In the genomic region with DNA sequence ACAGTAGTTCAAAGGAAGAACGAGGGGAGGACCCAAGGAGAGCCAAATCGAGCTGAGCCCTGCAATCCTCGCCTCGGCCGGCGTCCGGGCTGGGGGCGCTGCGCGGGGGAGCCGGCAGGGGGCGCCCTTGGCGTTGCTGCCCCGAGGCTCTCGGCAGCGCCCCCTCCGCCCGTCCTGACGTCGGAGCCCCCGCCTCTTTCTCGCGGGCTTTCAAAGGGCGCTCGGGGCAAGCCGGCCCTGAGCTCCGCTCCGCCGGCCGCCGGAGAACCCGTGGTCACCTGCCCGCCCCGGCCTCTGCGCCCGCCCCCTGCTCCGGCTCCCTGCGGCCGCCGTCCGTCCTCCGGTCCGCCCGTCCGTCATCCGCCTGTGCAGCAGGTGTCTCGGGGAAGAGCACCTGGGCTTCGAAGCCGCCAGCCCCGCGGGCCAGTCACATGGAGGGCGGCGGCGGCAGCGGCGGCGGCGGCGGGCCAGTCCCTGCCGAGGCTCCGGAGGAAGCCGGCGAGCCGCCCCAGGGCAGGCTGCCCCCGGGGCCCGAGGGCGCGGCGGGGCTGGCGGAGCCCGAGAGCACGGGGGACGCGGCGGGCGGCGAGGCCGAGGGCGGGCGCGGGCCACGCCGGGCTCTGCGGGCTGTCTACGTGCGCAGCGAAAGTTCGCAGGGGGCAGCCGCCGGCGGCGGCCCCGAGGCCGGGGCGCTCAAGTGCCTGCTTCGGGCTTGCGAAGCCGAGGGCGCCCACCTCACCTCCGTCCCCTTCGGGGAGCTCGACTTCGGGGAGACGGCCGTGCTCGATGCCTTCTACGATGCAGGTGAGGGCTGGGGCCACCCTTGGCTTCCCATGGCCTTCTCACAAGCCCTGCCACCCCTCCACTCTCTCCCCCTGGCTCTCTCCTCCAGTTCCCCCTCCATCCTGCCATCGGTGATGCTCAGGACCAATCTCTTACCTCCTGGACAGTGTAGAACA, we compare ENCODE assay signal across 8 mouse cellular contexts. TPM values are rescaled to one million over a fixed set of nuclear protein-coding genes. Genes with fewer than 3 reads are reported as not detected.
DNase-seq lines count a peak whose midpoint lies in the region; ATAC-seq and TF ChIP-seq lines count a peak whose summit lies in the region.

A gene (plus strand): TSS at position 432 of the 959 bp plus-strand sequence.

- no peak within 1 kb of the TSS for H3K27ac ChIP-seq in embryonic facial prominence, embryonic 14.5 days (replicated peaks; ENCODE audit: low read depth, low read length)
- H3K27ac ChIP-seq in heart, embryonic 11.5 days (ENCODE audit: low read depth, low read length) = no peak within 1 kb of the TSS
- no peak within 1 kb of the TSS for H3K27ac ChIP-seq in liver, postnatal 0 days (ENCODE audit: low read depth)
- H3K27ac ChIP-seq in neural tube, embryonic 12.5 days = no peak within 1 kb of the TSS
- H3K27ac ChIP-seq in stomach, postnatal 0 days (replicated peaks) = no peak within 1 kb of the TSS

- TF ChIP-seq CTCF in liver, postnatal 0 days (IDR thresholded peaks at IDR 0.05; ENCODE audit: low read depth) = peak; percentile 71
- peak; percentile 74 for TF ChIP-seq CTCF in stomach, postnatal 0 days (IDR thresholded peaks at IDR 0.05; ENCODE audit: low read depth)

- H3K9ac ChIP-seq in embryonic facial prominence, embryonic 14.5 days (ENCODE audit: low read depth, low read length) = peak within 1 kb of the TSS; percentile 54
- no peak within 1 kb of the TSS for H3K9ac ChIP-seq in heart, embryonic 11.5 days (ENCODE audit: low read depth, low read length)
- H3K9ac ChIP-seq in liver, postnatal 0 days (replicated peaks) = peak within 1 kb of the TSS; percentile 50; the same call in 1 of the 2 replicates
- H3K9ac ChIP-seq in neural tube, embryonic 12.5 days = 0 out of 2 replicates have a peak within 1 kb of the TSS, but pooled peaks have one; percentile 33
- peak within 1 kb of the TSS; percentile 27 for H3K9ac ChIP-seq in stomach, postnatal 0 days (ENCODE audit: low read length)

- no peaks in the 10 kb centered on the region for H3K9me3 ChIP-seq in embryonic facial prominence, embryonic 14.5 days (ENCODE audit: control insufficient read depth, low read length)
- H3K9me3 ChIP-seq in heart, embryonic 11.5 days (replicated peaks; ENCODE audit: control insufficient read depth, low read length) = no peaks in the 10 kb centered on the region
- H3K9me3 ChIP-seq in liver, postnatal 0 days (ENCODE audit: low read length) = no peaks in the 10 kb centered on the region
- no peaks in the 10 kb centered on the region for H3K9me3 ChIP-seq in neural tube, embryonic 12.5 days
- no peaks in the 10 kb centered on the region for H3K9me3 ChIP-seq in stomach, postnatal 0 days (ENCODE audit: control insufficient read depth, low read length)

- 27% methylated on average over 10 of the region's 108 CpGs for WGBS in embryonic facial prominence, embryonic 14.5 days
- WGBS in heart, embryonic 11.5 days (ENCODE audit: insufficient replicate concordance) = 29% methylated on average over 52 of the region's 108 CpGs
- WGBS in liver, postnatal 0 days (ENCODE audit: insufficient replicate concordance) = 19% methylated on average over 38 of the region's 108 CpGs
- WGBS in neural tube, embryonic 12.5 days = 24% methylated on average over 80 of the region's 108 CpGs
- 25% methylated on average over 33 of the region's 108 CpGs for WGBS in stomach, postnatal 0 days

- TF ChIP-seq EP300 in liver, postnatal 0 days (IDR thresholded peaks at IDR 0.05; ENCODE audit: low read depth) = no peak
- TF ChIP-seq EP300 in stomach, postnatal 0 days (optimal IDR thresholded peaks at IDR 0.05) = no peak

- ATAC-seq in embryonic facial prominence, embryonic 14.5 days (ENCODE audit: low read depth) = peak; percentile 26; the same call in 1 of the 2 replicates
- peak; percentile 65; the same call in 1 of the 2 replicates for ATAC-seq in heart, embryonic 11.5 days (replicated peaks; ENCODE audit: insufficient number of reproducible peaks, low FRiP score, low TSS enrichment)
- peak; percentile 91 for ATAC-seq in liver, postnatal 0 days
- peak; percentile 76 for ATAC-seq in neural tube, embryonic 12.5 days (ENCODE audit: low FRiP score, low read depth)
- ATAC-seq in stomach, postnatal 0 days (ENCODE audit: low FRiP score, low TSS enrichment) = peak; percentile 90

- DNase-seq in urinary bladder, adult 18-20 months (ENCODE audit: low spot score in 2 of 2) = peak; percentile 30 to 33
- DNase-seq in urinary bladder, postnatal 10 days (ENCODE audit: low spot score) = no peak
- peak; percentile 13 for DNase-seq in embryonic facial prominence, embryonic 14.5 days (ENCODE audit: low spot score)
- peak; percentile 79 for DNase-seq in kidney, adult 9 months
- DNase-seq in liver, postnatal 0 days = peak; percentile 74
- DNase-seq in stomach, postnatal 0 days (ENCODE audit: low spot score) = peak; percentile 80

- no peaks in the 10 kb centered on the region for H3K4me1 ChIP-seq in embryonic facial prominence, embryonic 14.5 days (ENCODE audit: control insufficient read depth, insufficient read depth, low read length)
- no peaks in the 10 kb centered on the region for H3K4me1 ChIP-seq in heart, embryonic 11.5 days (ENCODE audit: control insufficient read depth, insufficient read depth, low read length)
- no peaks in the 10 kb centered on the region for H3K4me1 ChIP-seq in liver, postnatal 0 days (ENCODE audit: insufficient read depth)
- no peaks in the 10 kb centered on the region for H3K4me1 ChIP-seq in neural tube, embryonic 12.5 days
- H3K4me1 ChIP-seq in stomach, postnatal 0 days (replicated peaks; ENCODE audit: control insufficient read depth, insufficient read depth) = no peaks in the 10 kb centered on the region

- peak within 1 kb of the TSS; percentile 41 for H3K4me3 ChIP-seq in embryonic facial prominence, embryonic 14.5 days (ENCODE audit: low read depth, low read length)
- H3K4me3 ChIP-seq in heart, embryonic 11.5 days (ENCODE audit: low read depth, low read length) = peak within 1 kb of the TSS; percentile 50
- H3K4me3 ChIP-seq in liver, postnatal 0 days (ENCODE audit: low read depth, low read length) = peak within 1 kb of the TSS; percentile 43
- H3K4me3 ChIP-seq in neural tube, embryonic 12.5 days = peak within 1 kb of the TSS; percentile 40
- peak within 1 kb of the TSS; percentile 41 for H3K4me3 ChIP-seq in stomach, postnatal 0 days (ENCODE audit: low read depth, low read length)

- peaks cover 29% of the 10 kb centered on the region for H3K27me3 ChIP-seq in embryonic facial prominence, embryonic 14.5 days (replicated peaks; ENCODE audit: control insufficient read depth, insufficient read depth, low read length)
- H3K27me3 ChIP-seq in heart, embryonic 11.5 days (ENCODE audit: control insufficient read depth, insufficient read depth, low read length) = peaks cover 10% of the 10 kb centered on the region
- H3K27me3 ChIP-seq in liver, postnatal 0 days (ENCODE audit: insufficient read depth, low read length) = peaks cover 8% of the 10 kb centered on the region; the same call in 1 of the 2 replicates
- H3K27me3 ChIP-seq in neural tube, embryonic 12.5 days (replicated peaks) = peaks cover 4% of the 10 kb centered on the region
- H3K27me3 ChIP-seq in stomach, postnatal 0 days (ENCODE audit: control insufficient read depth, insufficient read depth, low read length) = no peaks in the 10 kb centered on the region

- H3K36me3 ChIP-seq in embryonic facial prominence, embryonic 14.5 days (ENCODE audit: control insufficient read depth, insufficient read depth, low read length) = no peaks in the 10 kb centered on the region
- no peaks in the 10 kb centered on the region for H3K36me3 ChIP-seq in heart, embryonic 11.5 days (ENCODE audit: control insufficient read depth, insufficient read depth, low read length)
- H3K36me3 ChIP-seq in liver, postnatal 0 days (replicated peaks; ENCODE audit: insufficient read depth, low read length) = no peaks in the 10 kb centered on the region
- no peaks in the 10 kb centered on the region for H3K36me3 ChIP-seq in neural tube, embryonic 12.5 days
- no peaks in the 10 kb centered on the region for H3K36me3 ChIP-seq in stomach, postnatal 0 days (ENCODE audit: control insufficient read depth, insufficient read depth, low read length)

- peak within 1 kb of the TSS; percentile 80 for H3K4me2 ChIP-seq in embryonic facial prominence, embryonic 14.5 days (ENCODE audit: low read depth, low read length)
- peak within 1 kb of the TSS; percentile 76 for H3K4me2 ChIP-seq in heart, embryonic 11.5 days
- H3K4me2 ChIP-seq in liver, postnatal 0 days (ENCODE audit: low read depth, low read length) = peak within 1 kb of the TSS; percentile 71
- peak within 1 kb of the TSS; percentile 71 for H3K4me2 ChIP-seq in neural tube, embryonic 12.5 days (replicated peaks)
- peak within 1 kb of the TSS; percentile 66 for H3K4me2 ChIP-seq in stomach, postnatal 0 days (replicated peaks; ENCODE audit: low read depth)

RNA-seq across cellular contexts. Expression of the gene that starts here (rescaled TPM):
- 0.13 and 0.31 TPM in 2 replicates for polyA plus RNA-seq in embryonic facial prominence, embryonic 14.5 days (2014; fragmentation: Nextera tagmentation; extraction: Ambion mirVana)
- 0.34 and 0.49 TPM in 2 replicates for polyA plus RNA-seq in heart, embryonic 11.5 days (2014; fragmentation: Nextera tagmentation; extraction: Ambion mirVana)
- polyA plus RNA-seq in liver, postnatal 0 days (2015; fragmentation: Nextera tagmentation; extraction: Ambion mirVana) = 0.12 and 0.15 TPM in 2 replicates
- 0.23 and 0.26 TPM in 2 replicates for polyA plus RNA-seq in neural tube, embryonic 12.5 days (2016; fragmentation: Nextera tagmentation; extraction: Ambion mirVana)
- 0.12 and 0.17 TPM in 2 replicates for polyA plus RNA-seq in stomach, postnatal 0 days (2015; fragmentation: Nextera tagmentation; extraction: Ambion mirVana)

Comparison
In these comparisons a context has a peak if more than half of its experiments do, and no peak if none do; other contexts are left out.
1. Peak in DNase-seq, ATAC-seq, H3K4me3 ChIP-seq, H3K9ac ChIP-seq and H3K4me2 ChIP-seq in embryonic facial prominence, embryonic 14.5 days; RNA of the gene not detected or under 1 TPM.
2. Peak in ATAC-seq, H3K4me3 ChIP-seq and H3K4me2 ChIP-seq in heart, embryonic 11.5 days; RNA of the gene not detected or under 1 TPM.
3. Peak in DNase-seq, ATAC-seq, H3K4me3 ChIP-seq, H3K9ac ChIP-seq and H3K4me2 ChIP-seq in liver, postnatal 0 days; RNA of the gene not detected or under 1 TPM.
4. Peak in ATAC-seq, H3K4me3 ChIP-seq, H3K9ac ChIP-seq and H3K4me2 ChIP-seq in neural tube, embryonic 12.5 days; RNA of the gene not detected or under 1 TPM.
5. Peak in DNase-seq, ATAC-seq, H3K4me3 ChIP-seq, H3K9ac ChIP-seq and H3K4me2 ChIP-seq in stomach, postnatal 0 days; RNA of the gene not detected or under 1 TPM.
6. ATAC-seq: peak in every context shown above with its lines; median percentile 91 in liver, postnatal 0 days; 90 in stomach, postnatal 0 days; 76 in neural tube, embryonic 12.5 days; 65 in heart, embryonic 11.5 days; 26 in embryonic facial prominence, embryonic 14.5 days.